ENCODE assay signal across 17 mouse cellular contexts in the genomic region with DNA sequence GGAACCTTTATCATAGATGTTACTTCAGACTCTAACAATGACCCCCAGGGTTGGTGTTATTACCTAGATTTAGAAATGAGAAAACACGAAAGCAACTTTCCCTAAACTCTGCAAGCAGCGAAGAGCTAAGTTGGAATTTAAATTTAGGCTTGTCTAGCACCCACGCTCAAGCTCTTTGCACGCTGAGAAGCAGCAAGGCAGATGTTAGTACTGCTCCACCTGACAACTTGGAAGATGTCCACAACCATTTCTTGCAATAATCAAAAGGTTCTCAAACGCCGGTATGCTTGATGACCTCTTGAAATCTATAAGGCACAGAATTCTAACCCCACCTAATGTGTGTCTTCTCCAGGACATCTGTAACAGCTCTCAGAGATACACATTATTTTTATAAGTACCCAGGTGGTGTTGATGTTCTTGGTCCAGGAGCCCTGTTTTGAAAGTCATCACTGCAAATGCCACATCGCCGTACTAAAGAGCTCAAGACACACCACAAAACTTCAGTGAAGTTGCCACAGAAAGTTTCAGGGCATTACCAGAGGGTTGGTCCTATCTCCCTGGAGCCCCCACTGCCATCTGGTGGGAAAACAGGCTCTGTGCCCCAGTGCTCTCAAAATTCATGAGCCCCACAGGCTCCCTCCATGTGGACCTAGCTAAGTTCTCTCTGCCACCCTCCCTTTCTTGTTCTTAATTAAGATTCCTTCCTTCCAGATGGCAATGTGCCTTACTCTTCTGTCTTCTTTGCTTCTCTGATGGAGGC.
DNase-seq lines count a peak whose midpoint lies in the region; TF ChIP-seq lines count a peak whose summit lies in the region.
"Had no signal": no experiment of that assay in that cellular context is flagged by ENCODE, and none has a peak within 500 bp of the region (broad histone marks: within the 10 kb centered on the region; RNA-seq: fewer than 3 reads in every experiment).

No protein-coding gene starts in this region.

- H3K4me3 ChIP-seq in gastrocnemius, adult 2 months: no peak overlapping the region
- H3K4me3 ChIP-seq: forebrain, embryonic 12.5 days; limb, embryonic 15.5 days; megakaryocyte, embryonic 14.5 days; neural tube, embryonic 15.5 days had no signal

- peak; percentile 3 for DNase-seq in embryo, embryonic 11 days
- no peak for DNase-seq in embryo, embryonic 10 days (ENCODE audit: low spot score)
- DNase-seq in brain, adult 2 months (ENCODE audit: low read depth, low spot score): peak; percentile 87
- peak; percentile 66 for DNase-seq in left cerebral cortex, adult 11 months (ENCODE audit: low spot score)
- peak; percentile 73 to 84 for DNase-seq in right cerebral cortex, postnatal 10 days (ENCODE audit: low spot score in 2 of 2)
- DNase-seq in gastrocnemius, adult 2 months: no peak
- no peak for DNase-seq in MN1 (ENCODE audit: low spot score)
- DNase-seq in spleen, postnatal 14 days (ENCODE audit: low spot score in 2 of 2): no peak
- DNase-seq: cerebellum, postnatal 25 days; kidney, adult 9 months; lung, embryonic 14.5 days; retina, postnatal 1 day had no signal

- H3K27ac ChIP-seq in gastrocnemius, adult 2 months: no peak overlapping the region
- H3K27ac ChIP-seq: forebrain, embryonic 12.5 days; hindbrain, embryonic 14.5 days; limb, embryonic 15.5 days; neural tube, embryonic 15.5 days had no signal

- intact Hi-C loops in gastrocnemius, adult 2 months (cut with DNase I): no loop called here

- TF ChIP-seq CTCF in gastrocnemius, adult 2 months (IDR thresholded peaks at IDR 0.05): no peak; the same call in 1 of the 2 replicates

Comparison
In these comparisons a context has a peak if more than half of its experiments do, and no peak if none do; other contexts are left out.
1. DNase-seq: peak in embryo, embryonic 11 days (single experiment), brain, adult 2 months (single experiment), left cerebral cortex, adult 11 months (single experiment) and right cerebral cortex, postnatal 10 days (2 of 2); none in embryo, embryonic 10 days (single experiment), gastrocnemius, adult 2 months (single experiment), MN1 (single experiment) and spleen, postnatal 14 days (0 of 2).